ENCODE assay signal across 13 mouse cellular contexts in the genomic region with DNA sequence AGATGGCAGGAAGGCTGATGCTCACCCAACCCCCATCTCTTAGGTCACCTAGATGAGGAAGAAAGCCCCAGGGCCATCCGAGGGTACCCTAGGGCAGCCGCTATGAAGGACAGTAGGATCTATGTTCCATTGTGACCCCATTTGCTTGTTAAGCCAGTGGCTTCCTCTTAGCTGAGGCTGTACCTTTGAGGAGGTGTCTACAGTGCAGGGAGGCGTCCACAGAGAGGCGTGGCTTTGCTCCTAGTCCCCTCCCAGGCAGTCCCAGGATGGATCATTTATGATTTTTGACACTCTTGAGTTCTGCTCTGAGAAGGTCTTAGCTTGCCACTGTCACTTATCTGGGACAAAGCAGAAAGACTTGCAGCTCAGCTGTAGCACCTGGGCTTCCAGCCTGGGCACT. TPM values are rescaled to one million over a fixed set of nuclear protein-coding genes. Genes with fewer than 3 reads are reported as not detected.
DNase-seq lines count a peak whose midpoint lies in the region; ATAC-seq and TF ChIP-seq lines count a peak whose summit lies in the region.
"Had no signal": no experiment of that assay in that cellular context is flagged by ENCODE, and none has a peak within 500 bp of the region (broad histone marks: within the 10 kb centered on the region; RNA-seq: fewer than 3 reads in every experiment).

No protein-coding gene starts in this region.

- no peak for TF ChIP-seq EP300 in stomach, postnatal 0 days (optimal IDR thresholded peaks at IDR 0.05)

- H3K27ac ChIP-seq in heart, embryonic 15.5 days = peak overlapping the region; percentile 58
- H3K27ac ChIP-seq in stomach, embryonic 14.5 days (ENCODE audit: low read length) = peak overlapping the region; percentile 15; the same call in 1 of the 2 replicates
- H3K27ac ChIP-seq in stomach, postnatal 0 days (replicated peaks) = no peak overlapping the region
- peak overlapping the region; percentile 15 for H3K27ac ChIP-seq in liver, embryonic 11.5 days (ENCODE audit: low read depth, low read length)
- peak overlapping the region; percentile 47 for H3K27ac ChIP-seq in stomach, embryonic 16.5 days (ENCODE audit: low read length)
- no peak overlapping the region for H3K27ac ChIP-seq in neural tube, embryonic 15.5 days (replicated peaks)
- H3K27ac ChIP-seq: embryonic facial prominence, embryonic 13.5 days; hindbrain, embryonic 12.5 days; layer of hippocampus, adult 2 months; limb, embryonic 13.5 days had no signal

- H3K4me3 ChIP-seq in heart, embryonic 15.5 days = no peak overlapping the region
- H3K4me3 ChIP-seq in stomach, embryonic 14.5 days (ENCODE audit: low read depth, low read length) = no peak overlapping the region
- H3K4me3 ChIP-seq in stomach, postnatal 0 days (ENCODE audit: low read depth, low read length) = no peak overlapping the region
- H3K4me3 ChIP-seq in liver, embryonic 11.5 days (ENCODE audit: low read depth, low read length) = no peak overlapping the region
- H3K4me3 ChIP-seq in stomach, embryonic 16.5 days (replicated peaks; ENCODE audit: low read length) = no peak overlapping the region
- H3K4me3 ChIP-seq in neural tube, embryonic 15.5 days (replicated peaks) = no peak overlapping the region
- H3K4me3 ChIP-seq: embryonic facial prominence, embryonic 13.5 days; hindbrain, embryonic 12.5 days; layer of hippocampus, adult 2 months; limb, embryonic 13.5 days had no signal

- no peak overlapping the region for H3K9ac ChIP-seq in heart, embryonic 15.5 days
- H3K9ac ChIP-seq in stomach, embryonic 14.5 days (replicated peaks; ENCODE audit: low read depth, low read length) = no peak overlapping the region
- no peak overlapping the region for H3K9ac ChIP-seq in stomach, postnatal 0 days (ENCODE audit: low read length)
- no peak overlapping the region for H3K9ac ChIP-seq in liver, embryonic 11.5 days (ENCODE audit: low read depth, low read length)
- no peak overlapping the region for H3K9ac ChIP-seq in stomach, embryonic 16.5 days (ENCODE audit: low read length)
- no peak overlapping the region for H3K9ac ChIP-seq in neural tube, embryonic 15.5 days (replicated peaks)
- H3K9ac ChIP-seq: embryonic facial prominence, embryonic 13.5 days; hindbrain, embryonic 12.5 days; limb, embryonic 13.5 days had no signal

- H3K4me1 ChIP-seq in heart, embryonic 15.5 days (replicated peaks) = peaks cover 45% of the 10 kb centered on the region
- H3K4me1 ChIP-seq in stomach, embryonic 14.5 days (ENCODE audit: control insufficient read depth, insufficient read depth, low read length) = peaks cover 13% of the 10 kb centered on the region; the same call in 1 of the 2 replicates
- H3K4me1 ChIP-seq in stomach, postnatal 0 days (replicated peaks; ENCODE audit: control insufficient read depth, insufficient read depth) = no peaks in the 10 kb centered on the region
- H3K4me1 ChIP-seq in liver, embryonic 11.5 days (replicated peaks; ENCODE audit: control insufficient read depth, insufficient read depth, low read length) = peaks cover 63% of the 10 kb centered on the region
- peaks cover 34% of the 10 kb centered on the region for H3K4me1 ChIP-seq in stomach, embryonic 16.5 days (ENCODE audit: control insufficient read depth, insufficient read depth, low read length)
- peaks cover 28% of the 10 kb centered on the region for H3K4me1 ChIP-seq in neural tube, embryonic 15.5 days

- no peak for TF ChIP-seq CTCF in stomach, postnatal 0 days (IDR thresholded peaks at IDR 0.05; ENCODE audit: low read depth)

- DNase-seq in heart, adult 11 months = no peak
- DNase-seq in stomach, postnatal 0 days (ENCODE audit: low spot score) = no peak
- DNase-seq in liver, embryonic 11.5 days (ENCODE audit: low spot score) = no peak
- DNase-seq: cerebellum, adult 2 months; midbrain, embryonic 14.5 days had no signal

- no peak for ATAC-seq in heart, embryonic 15.5 days (replicated peaks; ENCODE audit: insufficient number of reproducible peaks, insufficient read depth, low FRiP score, low read depth)
- ATAC-seq in stomach, embryonic 14.5 days (ENCODE audit: insufficient number of reproducible peaks, insufficient read depth, low FRiP score, low read depth) = no peak
- no peak for ATAC-seq in stomach, postnatal 0 days (ENCODE audit: low FRiP score, low TSS enrichment)
- no peak for ATAC-seq in liver, embryonic 11.5 days (replicated peaks; ENCODE audit: low FRiP score)
- ATAC-seq in stomach, embryonic 16.5 days (ENCODE audit: insufficient read depth, low FRiP score) = no peak
- no peak for ATAC-seq in neural tube, embryonic 15.5 days (ENCODE audit: low FRiP score)

- no peaks in the 10 kb centered on the region for H3K36me3 ChIP-seq in heart, embryonic 15.5 days
- H3K36me3 ChIP-seq in stomach, embryonic 14.5 days (ENCODE audit: control insufficient read depth, insufficient read depth, low read length) = no peaks in the 10 kb centered on the region
- no peaks in the 10 kb centered on the region for H3K36me3 ChIP-seq in stomach, postnatal 0 days (ENCODE audit: control insufficient read depth, insufficient read depth, low read length)
- H3K36me3 ChIP-seq in liver, embryonic 11.5 days (ENCODE audit: control insufficient read depth, insufficient read depth, low read length) = no peaks in the 10 kb centered on the region
- no peaks in the 10 kb centered on the region for H3K36me3 ChIP-seq in stomach, embryonic 16.5 days (ENCODE audit: control insufficient read depth, insufficient read depth, low read length)
- no peaks in the 10 kb centered on the region for H3K36me3 ChIP-seq in neural tube, embryonic 15.5 days
- H3K36me3 ChIP-seq: embryonic facial prominence, embryonic 13.5 days; hindbrain, embryonic 12.5 days; limb, embryonic 13.5 days had no signal

- H3K9me3 ChIP-seq in heart, embryonic 15.5 days (replicated peaks) = no peaks in the 10 kb centered on the region
- H3K9me3 ChIP-seq in stomach, embryonic 14.5 days (ENCODE audit: control insufficient read depth, low read depth, low read length) = no peaks in the 10 kb centered on the region
- H3K9me3 ChIP-seq in stomach, postnatal 0 days (ENCODE audit: control insufficient read depth, low read length) = no peaks in the 10 kb centered on the region
- no peaks in the 10 kb centered on the region for H3K9me3 ChIP-seq in liver, embryonic 11.5 days (ENCODE audit: control insufficient read depth, low read length)
- no peaks in the 10 kb centered on the region for H3K9me3 ChIP-seq in stomach, embryonic 16.5 days (replicated peaks; ENCODE audit: control insufficient read depth, low read length)
- no peaks in the 10 kb centered on the region for H3K9me3 ChIP-seq in neural tube, embryonic 15.5 days (replicated peaks)
- H3K9me3 ChIP-seq: embryonic facial prominence, embryonic 13.5 days; hindbrain, embryonic 12.5 days; limb, embryonic 13.5 days had no signal

- H3K27me3 ChIP-seq in heart, embryonic 15.5 days = no peaks in the 10 kb centered on the region
- H3K27me3 ChIP-seq in stomach, embryonic 14.5 days (ENCODE audit: control insufficient read depth, insufficient read depth, low read length) = no peaks in the 10 kb centered on the region
- no peaks in the 10 kb centered on the region for H3K27me3 ChIP-seq in stomach, postnatal 0 days (ENCODE audit: control insufficient read depth, insufficient read depth, low read length)
- no peaks in the 10 kb centered on the region for H3K27me3 ChIP-seq in liver, embryonic 11.5 days (replicated peaks; ENCODE audit: control insufficient read depth, insufficient read depth, low read length)
- no peaks in the 10 kb centered on the region for H3K27me3 ChIP-seq in stomach, embryonic 16.5 days (ENCODE audit: control insufficient read depth, insufficient read depth, low read length)
- no peaks in the 10 kb centered on the region for H3K27me3 ChIP-seq in neural tube, embryonic 15.5 days (replicated peaks)

- H3K4me2 ChIP-seq in heart, embryonic 15.5 days = no peak overlapping the region
- H3K4me2 ChIP-seq in stomach, embryonic 14.5 days (replicated peaks; ENCODE audit: low read depth, low read length) = no peak overlapping the region
- H3K4me2 ChIP-seq in stomach, postnatal 0 days (replicated peaks; ENCODE audit: low read depth) = no peak overlapping the region
- 0 out of 2 replicates have a peak overlapping the region, but pooled peaks have one; percentile 5 for H3K4me2 ChIP-seq in liver, embryonic 11.5 days
- no peak overlapping the region for H3K4me2 ChIP-seq in stomach, embryonic 16.5 days (ENCODE audit: low read depth, low read length)
- H3K4me2 ChIP-seq in neural tube, embryonic 15.5 days = no peak overlapping the region
- H3K4me2 ChIP-seq: embryonic facial prominence, embryonic 13.5 days; hindbrain, embryonic 12.5 days; limb, embryonic 13.5 days had no signal

- WGBS in heart, embryonic 15.5 days = 81% methylated on average over 4 of the region's 4 CpGs
- WGBS in stomach, embryonic 14.5 days = 76% methylated on average over 4 of the region's 4 CpGs
- WGBS in stomach, postnatal 0 days = 80% methylated on average over 4 of the region's 4 CpGs
- 53% methylated on average over 4 of the region's 4 CpGs for WGBS in liver, embryonic 11.5 days
- WGBS in stomach, embryonic 16.5 days = 88% methylated on average over 4 of the region's 4 CpGs
- WGBS in neural tube, embryonic 15.5 days = 82% methylated on average over 4 of the region's 4 CpGs

RNA-seq across cellular contexts. Expression of gene Stk10, which starts 5.7 kb away (rescaled TPM):
- 2.5 and 4.1 TPM in 2 replicates for polyA plus RNA-seq in heart, embryonic 15.5 days (2015; fragmentation: Nextera tagmentation; extraction: Ambion mirVana)
- 2.8 and 3.4 TPM in 2 replicates for polyA plus RNA-seq in stomach, embryonic 14.5 days (2014; fragmentation: Nextera tagmentation; extraction: Ambion mirVana)
- polyA plus RNA-seq in stomach, postnatal 0 days (2015; fragmentation: Nextera tagmentation; extraction: Ambion mirVana) = 1.1 and 1.6 TPM in 2 replicates
- 4.8 and 5.8 TPM in 2 replicates for polyA plus RNA-seq in liver, embryonic 11.5 days (2014; fragmentation: Nextera tagmentation; extraction: Ambion mirVana)
- 4.2 TPM in 2 replicates for polyA plus RNA-seq in stomach, embryonic 16.5 days (2015; fragmentation: Nextera tagmentation; extraction: Ambion mirVana)
- 2.3 and 3.9 TPM in 2 replicates for polyA plus RNA-seq in neural tube, embryonic 15.5 days (2015; fragmentation: Nextera tagmentation; extraction: Ambion mirVana)

RNA-seq across cellular contexts. Expression of gene Efcab9, which starts 7.0 kb away (rescaled TPM):
- 0.19 and 0.61 TPM in 2 replicates for polyA plus RNA-seq in heart, embryonic 15.5 days (2015; fragmentation: Nextera tagmentation; extraction: Ambion mirVana)
- polyA plus RNA-seq in stomach, embryonic 14.5 days (2014; fragmentation: Nextera tagmentation; extraction: Ambion mirVana) = 0.35 and 0.58 TPM in 2 replicates
- polyA plus RNA-seq in stomach, postnatal 0 days (2015; fragmentation: Nextera tagmentation; extraction: Ambion mirVana) = 0.16 and 0.52 TPM in 2 replicates
- 0.25 and 0.49 TPM in 2 replicates for polyA plus RNA-seq in liver, embryonic 11.5 days (2014; fragmentation: Nextera tagmentation; extraction: Ambion mirVana)
- 0.70 and 0.87 TPM in 2 replicates for polyA plus RNA-seq in stomach, embryonic 16.5 days (2015; fragmentation: Nextera tagmentation; extraction: Ambion mirVana)
- 0.63 TPM in 1 of 2 replicates, not detected in the other for polyA plus RNA-seq in neural tube, embryonic 15.5 days (2015; fragmentation: Nextera tagmentation; extraction: Ambion mirVana)
- polyA plus RNA-seq: embryonic facial prominence, embryonic 13.5 days; hindbrain, embryonic 12.5 days; midbrain, embryonic 14.5 days had no signal

Comparison
In these comparisons a context has a peak if more than half of its experiments do, and no peak if none do; other contexts are left out.
1. H3K27ac ChIP-seq: peak in heart, embryonic 15.5 days (single experiment), stomach, embryonic 14.5 days (single experiment), liver, embryonic 11.5 days (single experiment) and stomach, embryonic 16.5 days (single experiment); none in stomach, postnatal 0 days (single experiment) and neural tube, embryonic 15.5 days (single experiment).